Mouse (Mus musculus) liver, embryonic 14.5 days (tissue): ENCODE measurements at regions not wholly inside any gene's neighbourhood (a gene's known extent, or its start where the extent isn't known, plus 50 kb on each side); places are given as distances from the start of the nearest gene placed in this dataset.

Source experiments
- CTCF ChIP-seq: IDR thresholded peaks from 2 replicates; pipeline ENCODE4 v1.5.1; 2016; ENCODE audit warnings: antibody characterized with exemption, low read depth, control low read depth
- EP300 ChIP-seq: IDR thresholded peaks from 2 replicates; pipeline ENCODE4 v1.6.1; 2016; ENCODE audit warnings: antibody characterized with exemption, low read depth

DNA sequence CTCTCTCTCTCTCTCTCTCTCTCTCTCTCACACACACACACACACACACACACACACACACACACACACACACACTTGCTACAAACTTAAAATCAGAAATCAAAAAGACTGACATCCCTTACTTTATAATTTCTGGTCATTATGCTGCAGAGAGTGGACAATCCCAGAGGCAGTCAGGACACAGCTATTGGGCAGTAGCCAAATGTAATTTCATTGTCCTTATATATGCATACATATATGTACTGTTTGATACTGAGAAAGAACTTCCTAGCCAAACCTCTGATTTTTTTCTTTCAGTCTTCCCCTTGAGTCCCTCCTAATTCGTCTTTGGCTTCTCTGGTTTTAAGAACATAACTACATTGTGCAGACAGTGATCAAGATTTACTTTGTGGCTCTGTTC lies 277.3 kb upstream of the Pou3f3 start:
- TF ChIP-seq CTCF (no peak), EP300 (no peak)
